Mouse (Mus musculus) lung, postnatal 36 days (tissue): ENCODE measurements around the gene Arhgap45.

ENCODE experiments used
- DNase-seq: peaks from one replicate; pipeline ENCODE4 v3.0.0; 2022; ENCODE audit warnings: mixed read lengths

The Arhgap45 gene

GRCm38 (mm10) chr10:80017361-80017760 lies 908 bp downstream of the Arhgap45 start:
- peak; percentile 89 for DNase-seq

GRCm38 (mm10) chr10:80017771-80018170 lies 1.3 kb downstream of the Arhgap45 start:
- DNase-seq: no peak

GRCm38 (mm10) chr10:80018739-80019297 lies 2.4 kb downstream of the Arhgap45 start:
- peak; percentile 80 for DNase-seq

DNA sequence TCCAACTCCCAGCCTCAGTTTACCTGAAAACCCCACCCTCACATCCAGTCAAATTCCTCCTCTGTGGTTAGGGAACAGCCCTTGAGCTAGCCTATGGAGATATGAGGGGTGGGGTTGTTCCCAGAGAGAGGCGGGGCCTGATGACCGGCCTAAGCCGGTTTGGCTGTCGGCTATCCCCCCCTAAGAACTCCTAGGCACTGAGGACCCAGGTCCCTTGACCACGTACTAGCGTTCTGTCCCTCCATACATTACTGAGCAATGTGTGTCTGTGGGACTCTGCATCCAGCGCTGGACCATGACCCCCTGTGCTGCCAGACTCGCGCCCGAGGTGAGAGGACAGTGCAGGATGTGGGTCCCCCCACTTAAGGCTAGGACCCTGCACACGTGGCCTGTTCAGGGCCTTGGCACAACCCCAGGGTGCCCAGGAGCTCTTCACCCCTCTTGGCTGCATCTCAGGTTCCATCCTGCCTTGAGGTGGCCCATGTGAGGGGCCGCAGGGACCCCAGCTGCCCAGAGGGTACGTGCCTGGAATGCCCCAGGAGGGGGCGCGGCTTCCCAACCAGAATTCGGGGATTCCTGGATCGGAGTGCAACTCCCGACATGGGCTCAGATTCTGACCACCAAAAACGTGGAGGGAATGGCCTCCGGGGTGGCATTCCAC lies 3.1 kb downstream of the Arhgap45 start:
- DNase-seq: no peak

GRCm38 (mm10) chr10:80020191-80020590 lies 3.7 kb downstream of the Arhgap45 start:
- DNase-seq: no peak

- no peak for DNase-seq
Measured at GRCm38 (mm10) chr10:80020603-80021319, 4.3 kb downstream of the Arhgap45 start.

GRCm38 (mm10) chr10:80021320-80021641 lies 4.8 kb downstream of the Arhgap45 start:
- DNase-seq: no peak

DNA sequence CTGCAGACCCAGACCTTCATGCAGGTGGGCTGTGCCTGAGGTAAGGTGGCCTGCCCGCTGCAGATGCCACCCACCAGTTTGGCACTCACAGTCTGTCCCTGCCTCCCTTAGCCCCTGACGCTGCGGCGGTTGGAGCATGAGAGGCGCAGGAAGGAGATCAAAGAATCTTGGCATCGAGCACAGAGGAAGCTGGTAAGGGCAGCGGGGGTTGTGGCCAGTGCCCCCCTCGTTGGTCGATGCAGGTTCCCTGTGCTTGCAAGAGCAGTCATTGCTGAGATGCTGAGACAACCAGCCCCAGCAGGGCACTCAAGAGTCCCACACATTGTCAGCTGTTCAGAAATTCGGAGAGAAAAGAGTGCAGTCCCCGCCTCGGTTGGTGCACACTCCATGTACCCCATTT lies 5.7 kb downstream of the Arhgap45 start:
- no peak for DNase-seq

DNA sequence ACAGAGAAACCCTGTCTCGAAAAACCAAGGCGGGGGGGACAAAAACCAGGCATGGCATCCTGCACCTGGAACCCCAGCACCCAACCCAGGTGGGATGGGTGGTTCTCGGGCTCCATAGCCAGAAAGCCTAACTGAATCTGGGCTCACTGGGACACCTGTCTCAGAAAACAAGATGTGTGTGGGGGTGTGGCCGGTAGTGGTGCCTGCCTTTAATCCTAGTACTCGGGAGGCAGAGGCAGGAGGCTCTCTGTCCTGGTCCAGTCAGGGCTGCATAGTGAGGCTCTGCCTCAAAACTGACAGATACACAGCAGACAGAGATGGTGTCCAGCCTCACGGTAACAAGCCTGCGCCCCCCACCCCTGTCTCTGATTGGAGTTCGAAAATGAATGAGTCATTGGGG lies 6.4 kb downstream of the Arhgap45 start:
- no peak for DNase-seq

DNA sequence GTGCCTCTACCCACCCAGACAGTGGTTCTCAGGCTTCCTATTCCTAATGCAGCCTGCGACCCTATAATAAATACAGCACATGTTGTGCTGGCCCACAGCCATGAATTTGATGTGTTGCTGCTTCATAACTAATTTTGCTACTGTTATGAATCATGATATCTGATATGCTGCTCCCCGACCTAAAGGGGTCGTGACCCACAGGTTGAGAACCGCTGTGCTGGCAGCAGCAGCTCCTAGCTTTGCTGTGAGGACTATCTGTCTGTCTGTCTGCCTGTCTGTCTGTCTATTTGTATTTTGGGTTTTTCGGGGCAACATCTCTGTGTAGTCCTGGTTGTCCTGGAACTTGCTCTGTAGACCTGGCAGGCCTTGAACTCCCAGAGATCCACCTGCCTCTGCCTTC lies 7.3 kb downstream of the Arhgap45 start:
- no peak for DNase-seq

GRCm38 (mm10) chr10:80024229-80025043 lies 8.0 kb downstream of the Arhgap45 start:
- DNase-seq: peak; percentile 72

- no peak for DNase-seq
Measured at GRCm38 (mm10) chr10:80025044-80025347, 8.5 kb downstream of the Arhgap45 start.

- DNase-seq: no peak
Measured at GRCm38 (mm10) chr10:80025463-80025862, 9.0 kb downstream of the Arhgap45 start.

- no peak for DNase-seq
Measured at GRCm38 (mm10) chr10:80025889-80026288, 9.4 kb downstream of the Arhgap45 start.

DNA sequence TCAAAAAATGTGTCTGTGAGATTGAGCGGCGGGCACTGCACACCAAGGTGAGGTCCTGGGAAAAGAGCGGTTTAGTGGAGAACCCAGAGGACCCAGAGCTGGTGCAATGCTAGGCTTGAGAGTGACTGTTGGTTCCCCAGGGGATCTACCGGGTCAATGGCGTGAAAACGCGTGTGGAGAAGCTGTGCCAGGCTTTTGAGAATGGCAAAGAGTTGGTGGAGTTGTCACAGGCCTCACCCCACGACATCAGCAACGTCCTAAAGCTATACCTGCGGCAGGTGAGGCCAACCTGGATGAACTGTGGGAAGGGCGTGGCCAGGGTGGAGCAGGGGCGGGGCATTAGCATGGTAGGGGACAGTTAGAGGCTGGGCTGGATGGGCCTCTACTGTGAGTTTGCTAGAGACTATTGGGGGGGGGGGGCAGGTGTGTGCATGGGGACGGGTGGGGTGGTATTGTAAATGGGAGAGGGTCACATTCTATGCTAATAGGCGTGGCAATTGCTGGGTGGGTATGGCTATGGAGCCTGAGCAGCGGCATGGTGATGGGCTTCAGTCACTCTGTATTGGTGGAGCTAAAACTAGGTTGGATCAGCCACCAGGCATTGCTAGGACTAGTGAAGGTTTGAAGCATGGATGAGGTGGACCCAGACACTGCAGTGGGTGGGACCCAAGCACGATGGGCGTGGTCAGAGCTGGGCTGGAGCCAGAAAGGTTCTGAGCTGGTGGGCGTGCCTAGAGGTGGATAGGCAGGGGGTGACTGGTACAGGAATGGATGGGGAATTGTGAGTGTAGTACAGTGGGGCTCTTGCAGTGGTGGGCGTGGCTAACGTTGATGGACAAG lies 11.4 kb downstream of the Arhgap45 start:
- no peak for DNase-seq

DNA sequence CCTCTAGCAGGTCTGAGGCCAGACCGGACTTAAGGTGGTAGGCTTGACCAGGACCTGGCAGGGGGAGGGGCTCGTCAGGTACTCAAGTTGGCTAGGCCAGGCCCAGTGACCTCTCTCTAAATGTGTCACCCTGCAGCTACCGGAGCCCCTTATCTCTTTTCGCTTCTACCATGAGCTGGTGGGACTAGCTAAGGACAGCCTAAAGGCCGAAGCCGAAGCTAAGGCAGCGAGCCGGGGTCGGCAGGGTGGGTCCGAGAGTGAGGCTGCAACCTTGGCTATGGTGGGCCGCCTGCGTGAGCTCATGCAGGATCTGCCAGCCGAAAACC lies 12.0 kb downstream of the Arhgap45 start:
- no peak for DNase-seq

- no peak for DNase-seq
Measured at GRCm38 (mm10) chr10:80030191-80030590, 13.7 kb downstream of the Arhgap45 start.

GRCm38 (mm10) chr10:80030736-80031135 lies 14.3 kb downstream of the Arhgap45 start:
- DNase-seq: no peak

DNA sequence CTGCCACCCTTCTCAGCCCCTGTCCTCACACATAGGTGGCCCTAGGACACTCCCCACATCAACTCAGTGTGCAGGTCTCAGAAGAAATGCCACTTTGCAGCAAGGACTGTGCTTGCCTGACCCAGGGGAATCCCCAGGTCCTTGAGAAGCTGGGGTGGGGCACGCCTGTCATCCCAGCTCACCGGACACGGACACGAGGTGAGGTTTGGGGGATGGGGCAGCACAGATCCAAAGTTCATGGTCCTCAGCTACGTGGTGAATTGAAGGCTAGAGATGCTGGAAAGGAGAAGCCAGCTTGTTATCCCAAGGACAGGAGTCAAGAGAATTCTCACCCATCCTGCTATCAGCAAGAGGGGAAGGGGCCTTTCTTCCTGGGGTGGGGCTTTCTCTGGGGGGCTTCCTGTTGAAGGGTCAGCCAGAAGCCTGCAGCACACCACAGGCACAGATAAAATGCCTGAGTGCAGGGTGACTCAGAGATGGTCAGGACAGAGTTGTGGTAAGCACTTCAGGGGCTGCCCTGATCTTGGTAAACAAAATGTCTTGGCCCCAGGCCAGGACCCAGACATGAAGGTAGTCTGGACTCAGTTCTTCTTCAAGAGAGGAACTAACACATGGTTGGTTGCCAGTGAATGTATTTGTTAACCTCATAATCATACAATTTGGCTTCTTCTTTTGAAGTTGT lies 16.5 kb downstream of the Arhgap45 start:
- DNase-seq: peak; percentile 93

DNA sequence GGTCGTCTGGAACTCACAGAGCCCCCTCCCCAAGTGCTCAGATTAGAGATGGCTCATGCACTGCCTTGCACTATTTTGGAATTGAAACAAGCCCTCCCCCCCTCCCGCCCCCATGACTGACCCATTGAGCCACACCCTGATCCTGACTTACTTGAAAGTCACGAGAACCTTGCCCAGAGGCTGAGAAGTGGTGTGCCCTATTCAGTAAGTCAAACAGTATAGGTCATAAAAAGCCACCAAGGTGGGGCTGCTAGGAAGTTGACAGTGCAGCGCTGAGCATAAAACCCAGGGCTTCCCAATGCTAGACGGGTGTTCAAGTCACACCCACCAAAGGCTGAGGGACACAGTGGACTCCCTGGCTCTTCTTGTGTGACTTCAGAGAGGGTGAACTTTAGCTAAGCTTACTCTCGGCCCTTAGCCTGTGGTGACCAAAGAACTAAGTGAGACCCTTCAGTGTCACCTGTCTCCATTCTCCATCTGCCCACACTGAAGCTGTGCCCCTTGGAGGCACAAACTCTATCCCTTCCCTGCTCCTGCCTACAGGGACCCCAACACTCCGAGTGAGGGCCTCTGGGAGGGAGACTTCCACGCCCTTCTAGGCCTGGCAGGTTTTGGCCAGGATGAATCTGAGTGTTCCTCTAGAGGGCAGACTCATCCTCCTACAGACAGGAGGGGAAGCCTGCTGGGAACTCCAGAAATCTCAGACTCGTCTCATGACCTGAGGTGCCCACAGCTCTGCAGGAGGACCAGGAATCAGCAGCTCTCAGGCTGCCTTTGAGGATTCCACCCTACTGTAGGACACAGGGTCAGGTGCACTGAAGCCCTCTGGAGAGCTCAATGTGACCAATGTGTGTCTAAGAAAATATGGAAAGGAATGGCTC lies 17.3 kb downstream of the Arhgap45 start:
- peak; percentile 84 for DNase-seq

GRCm38 (mm10) chr10:80035148-80035547 lies 18.7 kb downstream of the Arhgap45 start:
- no peak for DNase-seq
